Mouse (Mus musculus): ENCODE results near the gene Sec14l2.

DNA sequence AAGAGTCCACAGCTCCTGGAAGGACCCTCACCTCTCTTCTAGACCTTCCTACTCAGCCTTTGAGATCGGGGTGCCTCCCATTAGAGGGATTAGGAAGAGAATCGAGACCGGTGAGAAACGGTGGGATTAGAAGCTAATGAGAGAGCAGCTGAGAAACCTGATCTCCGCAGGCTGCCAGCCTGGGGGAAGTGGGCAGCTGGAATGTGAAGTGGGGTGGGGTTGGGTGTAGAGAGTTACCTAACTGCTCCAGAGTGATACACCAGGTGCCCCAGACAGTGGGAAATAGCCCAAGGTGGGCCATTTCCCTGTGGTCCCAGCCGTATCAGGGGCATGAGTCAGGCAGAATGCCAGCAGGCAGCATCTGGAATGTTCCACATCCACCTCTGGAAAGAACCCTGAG lies 60.2 kb downstream of the Sec14l2 start:
- TF ChIP-seq POLR2A (IDR thresholded peaks at IDR 0.05; ENCODE audit: borderline replicate concordance, extremely low read depth, insufficient read depth, insufficient read length, poor library complexity, severe bottlenecking): no peak
- TF ChIP-seq CTCF (IDR thresholded peaks at IDR 0.05; ENCODE audit: borderline replicate concordance, extremely low read depth, insufficient read depth, insufficient read length): no peak

Data from brain, embryonic 14.5 days (tissue).